Mouse (Mus musculus): ENCODE data around the gene Rere.

GRCm38 (mm10) chr4:150380273-150380672 lies 98.8 kb downstream of the Rere start:
- TF ChIP-seq CTCF (IDR thresholded peaks at IDR 0.05) (no peak), EP300 (IDR thresholded peaks at IDR 0.05) (no peak)

Data from lung, postnatal 0 days (tissue).